8 mouse cellular contexts compared by ENCODE assay signal in the genomic region with DNA sequence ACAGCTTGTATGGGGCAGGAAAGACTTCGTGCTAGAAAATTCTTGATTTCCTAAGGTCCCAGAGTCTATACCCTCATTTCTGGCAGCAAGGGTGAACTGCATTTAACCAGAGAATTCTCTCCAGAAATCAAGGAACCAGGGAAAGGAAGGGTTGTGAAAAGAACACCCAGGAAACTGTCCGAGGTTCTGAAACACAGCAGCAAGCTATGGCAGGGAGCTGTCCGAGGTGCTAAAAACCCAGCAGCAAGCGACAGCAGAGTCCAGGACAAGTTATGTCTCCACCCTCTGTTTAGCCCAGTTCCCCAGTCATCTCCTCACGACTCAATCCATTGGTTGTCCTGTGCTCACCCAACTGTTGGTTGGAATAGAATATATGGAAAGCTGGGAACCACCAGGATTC.
DNase-seq lines count a peak whose midpoint lies in the region; ATAC-seq lines count a peak whose summit lies in the region.

No protein-coding gene starts in this region.

- no peak overlapping the region for H3K27ac ChIP-seq in midbrain, embryonic 10.5 days (replicated peaks)
- no peak overlapping the region for H3K27ac ChIP-seq in midbrain, embryonic 15.5 days

- no peak overlapping the region for H3K9ac ChIP-seq in midbrain, embryonic 15.5 days

- H3K9me3 ChIP-seq in midbrain, embryonic 10.5 days (replicated peaks) = no peaks in the 10 kb centered on the region
- H3K9me3 ChIP-seq in midbrain, embryonic 15.5 days = no peaks in the 10 kb centered on the region

- no peaks in the 10 kb centered on the region for H3K36me3 ChIP-seq in midbrain, embryonic 10.5 days
- H3K36me3 ChIP-seq in midbrain, embryonic 15.5 days (replicated peaks) = no peaks in the 10 kb centered on the region

- H3K4me1 ChIP-seq in midbrain, embryonic 10.5 days = peaks cover 18% of the 10 kb centered on the region
- peaks cover 5% of the 10 kb centered on the region; the same call in 1 of the 2 replicates for H3K4me1 ChIP-seq in midbrain, embryonic 15.5 days

- H3K4me3 ChIP-seq in midbrain, embryonic 10.5 days = no peak overlapping the region
- H3K4me3 ChIP-seq in midbrain, embryonic 15.5 days = no peak overlapping the region

- no peak overlapping the region for H3K4me2 ChIP-seq in midbrain, embryonic 15.5 days

- H3K27me3 ChIP-seq in midbrain, embryonic 10.5 days (ENCODE audit: low read depth, poor library complexity, severe bottlenecking) = no peaks in the 10 kb centered on the region
- H3K27me3 ChIP-seq in midbrain, embryonic 15.5 days (replicated peaks) = no peaks in the 10 kb centered on the region

- DNase-seq in midbrain, embryonic 10.5 days (ENCODE audit: low spot score) = peak; percentile 71
- DNase-seq in ZHBTc4 (ENCODE audit: low read depth, low spot score) = peak; percentile 88
- peak; percentile 79 for DNase-seq in embryo, embryonic 9.5 days (ENCODE audit: extremely low spot score)
- peak; percentile 62 to 89 for DNase-seq in kidney, postnatal 36 days
- DNase-seq in naive thymus-derived CD4-positive, alpha-beta T cell, adult 2 months (ENCODE audit: low read depth) = peak; percentile 12
- no peak for DNase-seq in cerebellum, postnatal 25 days

- WGBS in midbrain, embryonic 10.5 days = 10% methylated on average over 5 of the region's 5 CpGs
- 17% methylated on average over 5 of the region's 5 CpGs for WGBS in midbrain, embryonic 15.5 days

- no peak for ATAC-seq in midbrain, embryonic 15.5 days (replicated peaks)
- no peak for ATAC-seq in inflammation-experienced regulatory T-cells, adult 6 months

Comparison
In these comparisons a context has a peak if more than half of its experiments do, and no peak if none do; other contexts are left out.
1. DNase-seq: peak in midbrain, embryonic 10.5 days (single experiment), ZHBTc4 (single experiment), embryo, embryonic 9.5 days (single experiment), kidney, postnatal 36 days (2 of 2) and naive thymus-derived CD4-positive, alpha-beta T cell, adult 2 months (single experiment); none in cerebellum, postnatal 25 days (0 of 2).